Mouse (Mus musculus) cerebellum, adult 2 months (tissue): Measurements from ENCODE around the gene Rgp1.

ENCODE experiments used
- CTCF ChIP-seq: fragments of 200-500 bp; IDR thresholded peaks from 2 replicates; pipeline ENCODE4 v1.5.1; 2011; ENCODE audit warnings: low read depth, mild to moderate bottlenecking, control low read depth, low read length, moderate library complexity, borderline replicate concordance; ENCODE audit not compliant: insufficient read depth
- POLR2A ChIP-seq: fragments of 200-500 bp; IDR thresholded peaks from 2 replicates; pipeline ENCODE4 v1.6.1; 2011; ENCODE audit warnings: low read length, control low read depth, borderline replicate concordance; ENCODE audit not compliant: insufficient read depth

GRCm38 (mm10) chr4:43579731-43580130 is 1.2 kb downstream of the Rgp1 start:
- no peak for TF ChIP-seq POLR2A
- no peak for TF ChIP-seq CTCF
